Mouse (Mus musculus): ENCODE measurements at regions not wholly inside any gene's neighbourhood (a gene's known extent, or its start where the extent isn't known, plus 50 kb on each side); places are given as distances from the start of the nearest gene placed in this dataset.

DNA sequence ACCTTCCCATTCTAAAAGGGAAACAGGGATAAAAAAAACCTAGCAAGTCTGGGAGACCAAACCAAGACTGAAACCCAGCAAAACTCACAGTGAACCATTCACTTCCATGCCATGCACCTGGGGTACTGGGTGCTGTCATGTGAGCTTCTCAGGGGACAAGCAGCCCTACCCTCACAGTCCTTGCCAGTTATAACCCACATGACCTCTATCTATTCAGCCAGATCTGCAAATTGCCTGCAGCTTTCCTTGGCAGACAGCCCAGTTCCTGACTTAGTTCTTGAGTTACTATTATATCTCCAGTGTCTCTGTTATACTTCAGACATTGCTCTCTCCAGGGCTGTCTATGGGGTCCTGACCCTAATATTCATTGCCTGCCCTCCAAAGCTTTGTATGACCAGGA lies 298.7 kb upstream of the Camk1g start:
- TF ChIP-seq CTCF (IDR thresholded peaks at IDR 0.05; ENCODE audit: extremely low read depth, insufficient read length, insufficient replicate concordance, low read depth, low read length) (no peak), POLR2A (IDR thresholded peaks at IDR 0.05; ENCODE audit: low read depth, low read length) (no peak)

Data from small intestine, adult 2 months (tissue).